Mouse (Mus musculus) mouse trophoblast stem cell (cell line): Measurements from ENCODE around the gene Rasgef1b.

ENCODE experiments used
- in situ Hi-C, 2 experiments: fragments of 300-500 bp; cut with MseI, MboI; formaldehyde crosslinking; loops; 2 replicates in 1 of 2; 3 replicates in 1 of 2; pipeline ENCODE4 v1.15.1; 2025

Gene Rasgef1b

DNA sequence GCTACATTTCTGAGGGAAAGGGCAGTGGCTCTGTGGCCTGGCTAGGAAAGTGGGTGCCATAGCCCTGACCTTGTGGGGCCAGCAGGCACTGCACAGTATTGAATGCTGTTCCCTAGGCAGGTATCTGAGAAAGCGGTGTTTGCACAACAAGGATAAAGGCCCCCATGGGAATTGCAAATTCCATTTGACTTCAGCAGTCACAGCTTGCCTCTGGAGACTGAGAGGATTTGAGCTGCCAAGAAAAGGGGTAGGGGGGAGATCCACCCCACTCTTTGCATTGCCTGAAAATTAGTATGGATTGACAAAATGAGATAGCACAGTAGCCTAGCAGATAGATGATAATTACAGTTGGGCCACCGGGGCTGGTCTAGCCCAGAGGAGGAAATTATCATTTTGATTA lies 326.1 kb downstream of the Rasgef1b start:
- in situ Hi-C loops = no loop called here

DNA sequence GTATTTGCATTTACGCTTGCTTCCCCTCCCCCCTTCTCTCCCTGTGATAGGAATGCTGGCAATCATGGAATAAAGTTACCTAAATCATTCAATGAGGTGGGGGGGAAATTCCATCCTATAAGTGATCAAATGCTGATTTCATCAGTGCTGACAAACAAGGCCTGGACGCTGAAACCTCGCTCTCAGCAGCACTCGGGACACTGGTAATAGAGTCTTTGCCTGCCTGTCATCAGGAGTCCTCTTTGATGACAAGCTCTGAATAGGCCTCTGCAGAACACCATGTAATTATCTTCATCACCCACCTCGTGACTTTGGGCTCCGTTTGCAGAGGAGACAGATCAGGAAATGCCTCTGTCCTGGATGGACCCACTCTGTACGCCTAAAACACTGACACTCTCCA lies 326.6 kb downstream of the Rasgef1b start:
- in situ Hi-C loops = no loop called here

DNA sequence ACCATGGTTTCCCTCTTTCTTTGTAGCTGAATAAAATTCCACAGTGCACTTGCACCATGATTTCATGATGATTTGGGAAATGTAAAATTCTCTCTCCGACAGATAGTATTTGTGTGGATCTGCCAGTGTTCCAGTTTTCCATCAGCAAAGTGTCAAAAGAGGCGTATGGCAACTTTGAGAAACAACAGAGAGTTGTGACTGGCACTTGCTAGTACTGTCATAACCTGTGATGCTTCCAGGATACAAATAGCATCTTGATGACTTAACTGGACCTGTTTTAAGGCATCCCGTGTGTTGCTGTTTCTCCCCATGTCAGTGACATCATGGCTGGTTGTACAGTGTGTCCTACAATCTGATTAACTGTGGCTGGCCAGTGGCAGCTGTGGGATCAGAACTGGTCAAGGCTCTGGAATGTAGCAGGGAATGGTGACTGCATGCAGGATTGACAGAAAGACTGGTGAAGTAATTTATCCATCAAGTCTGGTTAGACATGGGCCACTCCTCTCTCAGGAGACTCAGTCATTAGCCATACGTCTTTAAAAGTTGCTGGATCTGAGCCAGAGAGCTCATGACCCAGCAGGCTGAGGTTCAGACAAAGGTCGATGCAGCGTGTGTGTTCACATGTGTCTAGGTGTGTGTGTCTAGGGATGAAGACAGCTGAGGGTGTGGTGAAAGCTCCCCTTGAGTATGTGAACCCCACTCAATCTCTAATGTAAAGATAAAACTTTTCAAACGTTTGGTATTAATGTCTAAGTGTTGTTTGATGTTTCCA lies 328.8 kb downstream of the Rasgef1b start:
- in situ Hi-C loops = no loop called here

DNA sequence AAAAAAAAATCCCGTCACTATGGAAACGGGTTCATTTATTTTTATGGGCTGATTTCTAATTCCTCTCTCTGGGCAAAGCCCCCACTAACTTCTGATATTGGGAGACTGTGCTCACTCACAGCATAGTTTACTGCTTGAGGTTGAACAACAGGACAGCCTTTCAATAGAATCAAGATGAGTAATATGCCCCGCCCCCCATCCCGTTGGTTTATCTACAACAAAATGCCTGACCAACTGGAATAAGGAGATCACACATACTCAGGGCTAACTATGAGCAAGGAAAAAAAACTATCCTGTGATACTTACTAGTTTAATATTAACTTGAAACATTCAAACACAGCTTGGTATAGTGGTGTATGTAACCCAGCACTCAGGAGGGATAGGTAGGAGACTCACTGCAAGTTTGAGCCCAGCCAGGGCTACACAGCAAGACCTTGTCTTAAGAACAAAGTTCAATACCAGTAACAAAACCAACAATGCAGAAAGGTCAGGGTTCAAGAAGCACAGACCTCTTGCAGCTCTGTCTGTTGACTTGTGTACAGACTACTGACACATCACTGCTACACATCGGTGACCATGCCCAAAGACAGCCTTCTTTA lies 330.3 kb downstream of the Rasgef1b start:
- in situ Hi-C loops = no loop called here

DNA sequence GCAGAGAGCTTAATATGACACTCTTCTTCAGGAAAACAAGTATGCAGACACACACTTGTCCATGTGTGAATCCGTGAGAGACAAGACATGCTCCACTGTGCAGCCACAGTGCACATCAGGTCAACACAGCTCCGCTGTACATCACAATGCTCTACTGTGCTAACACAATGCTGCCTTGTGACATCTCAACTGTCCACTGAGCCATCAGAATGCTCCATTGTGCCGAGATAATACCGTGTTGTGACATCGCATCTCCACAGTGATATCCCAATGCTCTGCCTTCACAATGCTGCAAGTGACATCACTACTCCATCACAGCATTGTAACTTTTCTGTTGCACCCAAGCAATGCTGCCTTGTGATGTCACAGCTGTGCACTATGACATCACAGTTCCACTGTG lies 334.3 kb downstream of the Rasgef1b start:
- in situ Hi-C loops = no loop called here

DNA sequence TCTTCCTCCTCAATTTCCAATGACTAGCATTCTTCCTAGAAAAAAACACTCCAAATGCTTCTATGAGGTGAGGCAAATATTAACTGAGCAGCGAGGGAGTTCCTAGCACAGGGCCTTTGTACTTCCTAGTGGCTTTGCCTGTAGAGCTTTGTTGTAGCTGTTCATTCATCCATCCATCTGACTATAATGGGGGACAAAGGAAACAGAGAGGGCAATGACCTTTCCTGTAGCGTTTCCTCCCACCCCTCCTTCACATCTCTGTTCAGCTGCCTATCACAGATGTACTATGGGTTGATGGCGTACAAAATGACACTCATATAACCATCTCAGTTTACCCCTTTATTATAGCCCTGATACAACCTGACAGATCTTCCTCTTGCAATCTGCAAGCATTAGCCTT lies 337.3 kb downstream of the Rasgef1b start:
- in situ Hi-C loops = no loop called here

DNA sequence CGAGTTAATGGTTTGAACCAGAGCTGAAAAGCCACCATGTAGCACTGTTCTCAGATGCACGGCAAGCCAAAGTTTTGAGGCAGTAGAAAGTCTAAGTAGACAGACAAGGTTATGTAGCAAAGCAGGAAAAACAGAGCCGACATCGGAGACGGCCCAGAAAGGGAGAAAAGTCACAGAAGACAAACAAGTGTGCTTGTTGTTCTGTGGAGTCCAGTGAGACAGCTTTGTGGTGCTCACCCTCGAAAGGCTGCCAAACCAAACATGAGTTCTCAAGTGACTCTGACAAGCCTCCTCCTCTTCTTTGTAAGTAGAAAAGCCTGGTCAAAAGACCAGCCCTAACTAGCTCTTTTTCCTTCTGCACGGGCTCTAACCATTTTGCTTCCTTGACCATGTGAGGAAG lies 338.1 kb downstream of the Rasgef1b start:
- in situ Hi-C loops = no loop called here

DNA sequence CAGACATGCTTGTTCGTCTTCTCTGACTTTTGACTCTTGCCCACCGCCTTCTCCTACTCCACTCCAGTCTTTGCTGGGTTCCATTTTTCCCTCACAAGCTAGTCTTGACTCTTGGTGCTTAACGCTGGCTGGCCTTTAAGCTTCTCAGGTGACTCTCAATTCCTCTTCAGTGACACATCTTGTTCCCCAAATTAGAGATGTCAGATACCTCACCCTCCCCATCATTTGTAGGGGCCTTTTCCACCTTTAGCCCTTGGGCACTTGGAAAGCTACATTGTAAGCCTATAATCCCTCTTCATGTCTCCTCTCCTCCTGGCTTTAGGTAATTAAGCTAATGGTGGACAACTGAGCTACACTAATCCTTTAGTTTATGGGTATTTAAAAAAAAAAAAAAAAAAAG lies 338.6 kb downstream of the Rasgef1b start:
- in situ Hi-C loops = no loop called here

DNA sequence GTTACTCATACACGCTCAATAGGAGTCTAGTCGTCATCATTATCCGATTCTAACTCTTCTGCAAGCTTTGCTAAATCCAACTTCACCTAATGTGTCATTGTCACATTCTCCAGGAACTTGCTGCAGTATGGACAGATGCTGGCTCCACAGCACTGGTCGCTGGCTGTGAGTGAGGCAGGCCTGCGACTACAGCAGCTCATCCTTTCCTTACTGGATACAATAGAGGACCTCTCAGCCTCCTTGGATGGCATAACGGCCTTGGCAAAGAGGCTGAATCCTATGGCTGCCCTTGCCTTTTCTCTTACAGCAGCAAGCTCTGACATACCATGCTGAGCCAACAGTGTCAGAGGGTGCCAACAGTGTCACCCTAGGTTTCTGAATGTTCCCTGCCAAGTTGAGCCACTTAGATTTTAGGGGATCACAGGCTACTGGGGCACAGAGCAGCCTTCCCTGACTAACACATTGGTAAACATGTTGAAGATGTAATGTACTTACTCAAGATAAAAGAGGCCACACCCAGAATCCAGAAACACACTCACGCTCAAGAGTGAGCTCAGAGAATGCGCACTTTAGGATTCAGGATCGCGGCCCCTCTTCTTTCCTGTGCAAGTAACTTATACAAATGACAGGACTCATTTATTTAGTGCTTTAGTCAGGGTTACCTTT lies 340.1 kb downstream of the Rasgef1b start:
- in situ Hi-C loops = no loop called here

DNA sequence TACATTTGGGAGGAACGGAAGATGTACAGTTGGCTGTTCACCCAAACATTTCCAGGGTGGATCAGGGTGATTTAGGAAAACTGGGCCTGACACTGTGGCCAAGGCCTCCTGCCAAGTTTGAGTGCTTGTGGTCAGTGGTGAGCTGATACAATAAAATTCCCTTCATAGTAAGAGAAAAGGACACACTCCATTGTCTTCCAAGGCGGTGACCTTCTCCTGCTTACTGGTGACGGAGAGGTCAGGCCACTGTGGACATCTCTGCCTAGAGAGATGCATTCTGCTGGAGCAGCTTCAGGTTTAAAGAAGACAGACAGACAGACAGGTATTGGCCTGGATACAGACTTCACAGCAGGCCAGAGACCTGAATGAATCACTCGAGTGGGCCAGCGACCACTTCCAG lies 340.7 kb downstream of the Rasgef1b start:
- in situ Hi-C loops = no loop called here

DNA sequence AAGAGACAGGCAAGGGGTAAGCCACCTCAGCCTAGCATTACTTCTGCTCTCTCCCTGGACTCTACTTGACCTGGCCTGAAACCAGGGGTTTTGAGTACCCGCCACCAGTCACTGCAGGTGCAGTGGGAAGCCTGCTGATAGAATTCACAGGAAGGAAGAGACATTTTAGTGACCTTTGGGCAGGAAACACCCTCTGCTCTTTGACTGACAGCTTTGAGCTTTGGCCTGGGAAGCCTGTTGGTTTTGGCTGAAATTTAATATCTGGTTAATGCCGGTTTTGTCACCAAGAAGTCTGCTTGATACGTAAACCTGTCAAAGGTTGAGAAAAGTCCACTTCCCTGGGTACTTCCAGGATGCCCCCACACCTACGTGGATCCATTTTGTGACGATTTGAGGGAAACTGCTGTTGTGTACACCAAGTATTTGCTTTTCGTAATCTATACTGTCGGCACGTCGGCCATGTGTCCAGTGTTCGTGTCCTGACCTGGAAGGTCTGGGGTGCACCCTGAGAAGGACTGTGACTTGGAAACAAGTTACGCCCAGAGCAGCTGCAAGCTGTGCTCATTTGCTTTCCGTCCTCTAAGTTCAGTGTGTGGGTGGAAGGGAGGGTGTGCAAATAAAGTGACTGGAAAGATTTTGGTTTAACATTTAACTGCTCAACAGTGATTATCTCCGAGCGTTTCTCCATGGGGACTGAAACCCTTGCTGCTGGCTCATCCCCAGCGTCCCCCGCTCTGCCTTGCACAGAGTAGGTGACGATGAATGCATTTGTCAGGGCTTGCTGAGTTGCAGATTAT lies 341.5 kb downstream of the Rasgef1b start:
- in situ Hi-C loops = no loop called here

DNA sequence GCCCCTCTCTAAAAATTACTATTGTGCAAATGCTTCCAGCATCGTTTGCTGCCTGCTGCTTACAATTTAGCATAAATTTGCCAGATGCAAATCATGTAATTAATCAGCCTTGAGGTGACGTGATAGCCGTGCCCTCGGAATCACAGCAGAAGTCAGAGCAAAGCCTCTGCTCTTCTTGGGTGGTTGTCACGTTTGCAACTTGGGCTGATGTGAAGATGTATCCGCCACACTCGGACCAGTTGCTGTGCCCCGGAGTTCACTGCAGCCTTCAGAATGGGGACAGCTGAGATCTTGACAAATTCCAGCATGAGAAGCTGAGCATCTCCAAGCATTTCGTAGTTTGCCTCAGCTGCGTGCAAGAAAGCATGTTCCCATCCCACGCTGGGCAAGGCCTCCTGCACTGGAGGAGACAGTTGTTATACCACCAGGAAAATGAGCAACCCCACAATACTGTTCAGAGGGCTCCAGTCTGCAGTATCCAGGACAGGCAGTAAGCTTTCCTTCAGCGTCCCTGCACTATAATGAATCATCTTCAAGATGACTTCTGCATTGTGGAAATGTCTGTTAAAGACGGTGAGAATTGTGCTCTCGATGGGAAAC lies 342.5 kb downstream of the Rasgef1b start:
- in situ Hi-C loops = no loop called here

DNA sequence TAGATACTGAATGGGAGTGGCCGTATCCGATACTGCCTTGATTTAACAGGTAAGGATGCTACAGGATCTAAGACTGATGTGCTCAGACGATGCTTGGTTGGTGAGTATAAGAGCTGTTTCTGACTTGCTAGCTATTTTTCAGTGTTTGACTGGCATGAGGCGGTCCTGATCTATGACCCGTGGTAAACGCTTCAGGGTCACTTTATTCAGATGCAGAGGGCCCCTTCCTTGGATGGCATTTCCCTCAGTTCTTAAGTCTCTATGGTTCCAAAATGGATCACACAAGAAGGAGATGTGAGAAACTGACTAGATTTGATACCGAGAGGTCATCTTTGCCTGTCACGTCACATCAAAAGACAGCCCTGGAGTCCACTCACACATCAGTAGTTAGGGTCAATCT lies 343.1 kb downstream of the Rasgef1b start:
- in situ Hi-C loops = no loop called here

DNA sequence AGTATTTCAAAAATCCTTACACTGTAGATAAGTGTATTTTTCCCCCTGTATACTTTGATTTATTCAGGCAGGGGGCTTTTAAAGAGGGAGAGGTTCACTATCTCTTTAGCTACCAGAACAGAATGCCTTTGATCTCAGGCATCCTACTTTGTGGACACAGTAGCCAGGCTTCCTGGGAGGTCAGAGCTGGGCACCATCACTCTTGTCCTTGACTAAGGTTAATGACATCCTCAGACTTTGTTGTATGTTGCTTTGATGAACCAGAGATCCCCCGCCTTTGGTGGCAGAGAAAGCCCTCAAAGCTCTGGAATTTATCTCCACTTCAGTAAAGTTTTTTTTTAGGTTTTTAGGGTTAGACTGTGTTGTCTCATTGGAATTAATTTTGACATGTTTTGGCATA lies 343.8 kb downstream of the Rasgef1b start:
- in situ Hi-C loops = no loop called here

DNA sequence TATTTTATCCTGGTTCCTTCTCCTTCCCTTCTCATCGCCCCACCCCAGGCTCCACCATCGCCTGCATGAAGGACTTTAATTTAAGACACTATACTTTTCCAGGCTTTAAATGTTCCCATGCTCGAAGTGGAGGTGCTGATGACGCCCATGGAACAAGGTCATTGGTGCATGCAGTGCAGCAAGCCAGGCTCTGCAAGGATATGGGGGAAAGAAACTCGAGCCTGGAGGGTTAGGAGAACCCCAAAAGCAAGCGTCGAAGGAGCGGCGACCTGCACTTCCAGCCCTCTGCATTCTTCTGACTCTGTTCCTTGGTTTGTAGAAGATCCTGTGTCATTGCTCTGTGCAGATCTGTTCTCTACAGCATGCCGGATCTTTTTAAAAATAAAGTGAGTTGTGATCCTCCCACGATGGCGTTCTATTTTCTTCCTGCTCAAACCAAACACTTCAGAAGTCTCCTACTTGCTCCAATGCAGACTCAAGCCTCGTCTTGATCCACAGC lies 345.0 kb downstream of the Rasgef1b start:
- in situ Hi-C loops = no loop called here

DNA sequence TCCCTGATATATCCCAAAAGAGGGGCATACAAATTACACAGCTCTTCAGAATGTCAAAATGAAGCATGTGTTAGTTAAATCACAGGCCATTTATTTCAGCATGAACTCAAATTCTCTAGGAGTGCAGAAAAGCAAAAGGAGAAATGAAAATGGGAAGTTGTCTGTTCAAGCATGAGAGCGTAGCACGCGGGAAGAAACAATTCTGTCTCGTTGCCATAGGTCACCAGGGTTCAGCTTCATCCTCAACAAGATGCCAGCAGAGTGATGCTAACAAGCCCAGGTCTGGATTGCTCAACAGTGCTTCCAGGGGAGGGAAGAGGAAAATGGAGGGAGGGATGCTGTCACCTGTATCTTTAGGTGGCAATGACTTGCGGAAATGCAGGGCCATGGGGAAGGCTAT lies 346.1 kb downstream of the Rasgef1b start:
- in situ Hi-C loops = no loop called here

DNA sequence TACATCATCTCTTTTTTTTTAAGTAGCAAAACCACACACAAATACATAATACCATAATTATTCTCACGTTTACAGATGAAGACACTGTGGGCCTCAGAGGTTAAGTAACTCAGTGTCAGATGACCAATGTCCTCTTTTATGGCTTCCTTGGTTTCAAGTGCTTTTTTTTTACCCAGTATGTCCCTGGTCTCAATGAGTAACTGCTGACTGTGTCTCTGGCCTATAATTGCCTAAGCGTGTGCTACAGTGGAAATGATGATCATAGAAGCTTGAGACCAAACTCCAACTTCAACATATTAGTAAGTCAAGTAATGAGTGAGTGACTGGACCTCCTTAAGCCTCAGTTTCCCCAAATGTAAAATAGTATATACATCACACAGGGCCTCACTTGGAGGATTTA lies 347.2 kb downstream of the Rasgef1b start:
- in situ Hi-C loops = no loop called here

DNA sequence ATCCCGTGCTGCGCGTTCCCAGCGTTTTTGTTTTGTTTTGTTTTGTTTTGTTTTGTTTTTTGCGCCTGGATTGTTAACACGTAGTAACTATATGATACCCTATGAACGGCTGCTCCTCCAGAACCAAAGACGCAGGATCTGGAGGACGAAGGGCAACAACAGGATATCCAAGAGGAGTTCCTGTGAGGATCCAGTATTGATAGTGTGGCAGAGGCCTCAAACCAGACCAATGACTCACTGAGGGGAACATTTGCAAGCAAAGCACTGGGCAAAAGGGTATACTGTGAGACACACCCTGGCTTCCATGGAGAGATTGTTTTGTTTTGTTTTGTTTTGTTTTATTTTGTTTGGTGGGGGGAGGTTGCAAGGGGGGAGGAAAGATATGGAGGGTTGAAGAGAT lies 348.0 kb downstream of the Rasgef1b start:
- in situ Hi-C loops = no loop called here

DNA sequence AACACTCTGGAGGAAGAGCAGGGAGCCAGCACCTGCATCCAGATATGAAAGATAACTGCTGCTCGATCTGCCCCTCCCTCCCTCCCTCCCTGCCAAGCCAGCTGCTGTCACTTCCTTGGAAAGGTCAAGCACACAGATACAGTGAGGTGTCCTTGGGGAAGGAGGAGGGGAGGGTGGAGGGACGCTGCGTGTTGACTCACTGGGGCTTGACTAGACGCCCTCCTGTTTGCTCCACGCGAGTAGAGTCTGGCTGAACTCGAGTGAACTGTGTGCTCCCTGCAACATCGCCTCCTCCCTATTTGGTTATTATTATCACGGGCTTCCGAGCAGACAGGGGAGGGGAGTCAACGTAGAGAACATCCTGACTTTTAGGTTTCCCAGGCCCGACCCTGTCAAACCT lies 348.7 kb downstream of the Rasgef1b start:
- in situ Hi-C loops = no loop called here

DNA sequence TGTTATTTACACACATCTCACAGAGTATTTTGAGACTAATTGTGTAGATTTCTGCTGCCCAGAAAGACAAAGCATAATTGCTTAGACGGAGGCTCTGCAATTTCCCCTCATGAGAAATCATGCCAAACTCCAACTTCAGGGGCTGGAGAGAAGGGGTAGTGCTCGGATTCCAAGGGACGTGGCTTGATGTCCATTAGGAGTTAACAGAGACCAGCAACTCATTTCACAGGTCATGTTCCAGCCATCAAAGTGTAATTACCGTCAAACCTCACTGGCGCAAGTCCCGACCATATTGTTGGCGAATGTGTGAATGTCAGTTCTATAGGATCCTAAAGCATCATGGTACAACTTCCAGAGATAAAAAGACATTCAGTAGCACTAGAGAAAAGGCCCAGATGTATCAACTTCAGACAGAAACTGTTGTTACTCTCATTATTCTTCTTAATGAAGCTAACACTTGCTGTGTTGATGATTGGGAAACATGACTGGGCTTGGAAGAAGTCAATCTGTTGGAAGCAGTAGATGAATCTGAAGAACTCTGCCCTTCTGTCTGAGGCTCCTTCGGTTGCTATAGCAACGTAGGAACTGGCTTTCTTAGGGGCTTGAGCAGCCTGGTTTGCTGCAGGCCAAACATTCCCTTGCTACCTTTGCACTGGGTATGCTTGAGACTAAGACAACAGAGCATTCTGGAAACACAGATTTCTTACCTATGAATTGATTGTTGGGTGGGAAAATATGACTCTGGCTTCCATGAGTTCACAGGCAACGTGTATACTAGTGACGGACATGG lies 350.2 kb downstream of the Rasgef1b start:
- in situ Hi-C loops = no loop called here

DNA sequence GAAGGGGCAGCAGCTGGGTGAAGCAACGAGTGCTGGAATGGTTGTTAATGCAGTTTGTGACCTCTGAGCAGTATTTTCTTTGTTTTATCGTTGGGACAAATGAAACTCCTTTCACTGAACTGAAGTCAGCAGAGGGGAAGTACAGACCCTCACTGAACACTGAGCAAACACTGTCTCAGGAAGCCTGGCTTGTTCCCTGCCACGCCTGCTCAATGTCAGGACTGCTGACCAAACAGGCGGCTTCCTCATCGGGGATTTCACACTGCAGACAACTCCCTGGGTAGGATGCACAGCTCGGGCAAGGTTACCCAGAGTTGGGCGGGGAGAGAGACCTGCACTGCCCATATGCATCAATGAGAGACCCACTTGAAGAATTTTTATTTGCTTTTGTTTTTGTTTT lies 353.1 kb downstream of the Rasgef1b start:
- in situ Hi-C loops = no loop called here
